Mouse (Mus musculus) cerebellum, adult 2 months (tissue): ENCODE data around the gene Tesc. TPM values are rescaled to one million over a fixed set of nuclear protein-coding genes. Genes with fewer than 3 reads are reported as not detected.

Experiments
- DNase-seq, 2 experiments: peaks; one replicate each; pipeline ENCODE4 v3.0.0; 2021
- H3K27ac ChIP-seq: fragments of 200-500 bp; 2 replicates; pipeline ENCODE4 v1.5.1; 2012; ENCODE audit warnings: low read length, control low read depth, inconsistent platforms; ENCODE audit not compliant: insufficient read depth
- H3K27me3 ChIP-seq: fragments of 200-500 bp; 2 replicates; pipeline ENCODE4 v1.6.1; 2012; ENCODE audit warnings: inconsistent platforms, mild to moderate bottlenecking, low read length, moderate library complexity; ENCODE audit not compliant: control insufficient read depth, insufficient read depth
- H3K4me1 ChIP-seq: fragments of 200-500 bp; 2 replicates; pipeline ENCODE4 v1.6.1; 2011; ENCODE audit warnings: low read length; ENCODE audit not compliant: control insufficient read depth, insufficient read depth
- H3K4me3 ChIP-seq: fragments of 200-500 bp; replicated peaks from 2 replicates; pipeline ENCODE3; 2011; ENCODE audit warnings: mild to moderate bottlenecking, low read depth, low read length, control low read depth; ENCODE audit not compliant: insufficient read depth
- CTCF ChIP-seq: fragments of 200-500 bp; IDR thresholded peaks from 2 replicates; pipeline ENCODE4 v1.5.1; 2011; ENCODE audit warnings: low read depth, mild to moderate bottlenecking, control low read depth, low read length, moderate library complexity, borderline replicate concordance; ENCODE audit not compliant: insufficient read depth
- POLR2A ChIP-seq: fragments of 200-500 bp; IDR thresholded peaks from 2 replicates; pipeline ENCODE4 v1.6.1; 2011; ENCODE audit warnings: low read length, control low read depth, borderline replicate concordance; ENCODE audit not compliant: insufficient read depth
- WGBS: fragments of 180-500 bp; shearing (Covaris S2); methylation state at CpG from one replicate; pipeline ENCODE4 v1.1.7; 2018; 5-methylcytosine and 5-hydroxymethylcytosine counted together
- polyA plus RNA-seq: library from polyadenylated mRNA; depleted of rRNA; stranded (reverse); fragments of >200 nt; gene quantifications from 2 replicates; pipeline ENCODE4 v1.2.3, GENCODE M21; 2012

Tesc gene
- polyA plus RNA-seq, 1 experiment, result 95.4 TPM

- Histone ChIP-seq H3K27me3 (no peaks in the 10 kb centered on the region), H3K4me3 (no peak overlapping the region), H3K27ac (no peak overlapping the region), H3K4me1 (peaks cover 9% of the 10 kb centered on the region)
- DNase-seq, result no peak
- WGBS, result 74% methylated on average over 11 of the region's 11 CpGs
- TF ChIP-seq CTCF (no peak), POLR2A (no peak)
Measured at GRCm38 (mm10) chr5:118019905-118020304, 7.6 kb upstream of the Tesc start.

DNA sequence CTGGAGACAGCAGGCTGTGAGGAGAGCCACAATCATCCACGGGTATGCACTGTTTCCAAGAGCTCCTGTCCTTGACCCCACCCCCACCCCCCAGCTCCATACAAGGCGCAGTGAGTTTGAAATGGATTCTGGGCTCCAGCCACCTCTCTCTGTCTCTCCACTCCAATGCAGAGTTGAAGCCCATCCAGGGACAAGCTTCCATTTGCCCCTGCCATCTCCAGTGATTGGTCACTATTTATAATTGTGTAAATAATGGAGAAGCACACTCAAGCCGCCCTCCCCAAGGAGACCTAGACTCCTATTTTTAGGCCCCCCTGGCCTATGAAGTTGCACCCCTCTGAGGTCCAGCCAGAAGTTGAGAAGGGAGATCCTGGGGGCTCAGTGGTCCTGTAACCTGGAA lies 4.5 kb upstream of the Tesc start:
- no peak for TF ChIP-seq POLR2A
- TF ChIP-seq CTCF, result no peak
- no peak for DNase-seq
- WGBS, result 77% methylated on average over 3 of the region's 3 CpGs
- no peaks in the 10 kb centered on the region for H3K4me1 ChIP-seq
- H3K4me3 ChIP-seq, result no peak overlapping the region
- H3K27ac ChIP-seq, result no peak overlapping the region
- H3K27me3 ChIP-seq, result no peaks in the 10 kb centered on the region

DNA sequence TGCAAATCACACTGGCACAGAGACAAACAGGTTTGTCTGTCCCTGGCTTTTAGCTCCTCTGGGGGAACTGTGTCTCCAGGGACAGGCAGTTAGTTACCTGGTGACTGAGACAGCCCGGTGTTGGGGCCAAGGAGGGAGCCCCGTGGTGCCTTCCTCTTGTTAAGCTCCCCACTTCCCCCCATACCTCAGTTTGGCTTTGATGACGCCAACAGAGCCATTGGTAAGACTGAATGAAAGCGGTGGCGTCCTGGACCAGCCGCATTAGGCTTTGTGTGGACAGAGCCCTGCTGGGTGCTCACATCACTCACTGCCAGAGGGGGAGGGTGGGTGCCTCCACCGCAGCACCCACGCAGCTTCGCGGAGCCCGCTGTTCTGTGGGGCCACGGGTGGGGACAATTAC lies 1.7 kb upstream of the Tesc start:
- H3K4me3 ChIP-seq, result no peak overlapping the region
- TF ChIP-seq CTCF (no peak), POLR2A (no peak)
- peaks cover 10% of the 10 kb centered on the region; the same call in 1 of the 2 replicates for H3K4me1 ChIP-seq
- DNase-seq, result no peak
- no peaks in the 10 kb centered on the region for H3K27me3 ChIP-seq
- H3K27ac ChIP-seq, result no peak overlapping the region
- WGBS, result 23% methylated on average over 12 of the region's 12 CpGs

DNA sequence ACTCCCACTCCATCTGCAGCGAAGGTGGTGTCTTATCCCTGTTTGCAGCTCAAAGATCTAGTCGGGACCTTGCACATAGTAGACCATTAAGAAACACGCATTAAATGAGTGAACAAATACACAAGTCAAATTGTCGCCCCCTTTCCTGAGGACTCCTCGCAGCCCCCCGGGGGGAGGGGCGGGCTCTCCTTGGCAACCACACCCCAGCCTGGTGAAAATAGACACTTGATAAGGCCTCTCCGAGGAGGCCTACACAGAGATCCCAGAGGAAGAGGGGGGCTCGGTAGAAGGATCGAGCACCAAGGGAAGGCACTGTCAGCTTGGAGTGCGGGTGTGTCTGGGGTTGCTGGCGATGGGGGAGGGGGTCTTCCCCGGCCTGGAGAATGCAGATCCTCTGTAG lies 1.2 kb upstream of the Tesc start:
- Histone ChIP-seq H3K4me1 (peaks cover 14% of the 10 kb centered on the region), H3K4me3 (no peak overlapping the region), H3K27me3 (no peaks in the 10 kb centered on the region), H3K27ac (no peak overlapping the region)
- 25% methylated on average over 13 of the region's 13 CpGs for WGBS
- no peak for DNase-seq
- TF ChIP-seq CTCF (no peak), POLR2A (no peak)

- H3K27ac ChIP-seq, result no peak overlapping the region
- 2% methylated on average over 39 of the region's 39 CpGs for WGBS
- TF ChIP-seq CTCF (no peak), POLR2A (no peak)
- no peaks in the 10 kb centered on the region for H3K27me3 ChIP-seq
- peaks cover 19% of the 10 kb centered on the region for H3K4me1 ChIP-seq
- peak; percentile 51 to 61 for DNase-seq
- peak overlapping the region; percentile 63 for H3K4me3 ChIP-seq
Measured at GRCm38 (mm10) chr5:118027101-118027697, 344 bp upstream of the Tesc start.

GRCm38 (mm10) chr5:118028191-118029034 lies 870 bp downstream of the Tesc start:
- under 1% methylated on average over 79 of the region's 79 CpGs for WGBS
- H3K27ac ChIP-seq, result peak overlapping the region; percentile 80

GRCm38 (mm10) chr5:118029035-118029408 lies 1.5 kb downstream of the Tesc start:
- H3K27me3 ChIP-seq, result no peaks in the 10 kb centered on the region
- DNase-seq, result peak in 1 of 2 experiments; percentile 55
- peak overlapping the region; percentile 80 for H3K27ac ChIP-seq
- peak overlapping the region; percentile 63 for H3K4me3 ChIP-seq
- H3K4me1 ChIP-seq, result peaks cover 33% of the 10 kb centered on the region
- 1% methylated on average over 12 of the region's 12 CpGs for WGBS
- TF ChIP-seq POLR2A, result 0 out of 2 replicates have a peak, but pooled peaks have one; percentile 10
- no peak for TF ChIP-seq CTCF

More at GRCm38 (mm10) chr5:118028191-118029034, 870 bp downstream of the Tesc start:
- no peak for TF ChIP-seq POLR2A
- no peak for TF ChIP-seq CTCF
- H3K27me3 ChIP-seq, result no peaks in the 10 kb centered on the region
- peaks cover 27% of the 10 kb centered on the region for H3K4me1 ChIP-seq
- DNase-seq, result peak; percentile 63 to 78
- peak overlapping the region; percentile 63 for H3K4me3 ChIP-seq

DNA sequence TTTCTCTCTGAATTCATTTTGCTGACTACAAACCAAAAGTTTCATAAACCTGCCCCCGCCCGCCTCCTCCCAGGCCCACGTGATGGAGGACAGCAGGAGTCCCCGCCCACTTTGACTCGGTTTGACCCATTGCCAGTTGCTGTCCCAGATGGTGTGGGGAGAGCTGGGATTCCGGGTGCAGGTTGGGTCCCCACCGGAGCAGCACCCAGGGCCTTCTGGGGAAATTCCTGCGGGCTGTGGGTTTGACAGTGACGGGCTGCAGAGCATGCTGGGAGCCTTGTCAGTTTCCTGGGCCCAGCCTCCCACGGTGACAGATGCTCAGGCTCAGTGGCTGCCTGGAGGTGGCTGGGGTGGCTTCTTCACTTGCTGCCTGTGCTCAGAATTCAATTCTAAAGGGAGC lies 1.9 kb downstream of the Tesc start:
- peak overlapping the region; percentile 80 for H3K27ac ChIP-seq
- no peak for TF ChIP-seq POLR2A
- no peak for TF ChIP-seq CTCF
- peaks cover 36% of the 10 kb centered on the region for H3K4me1 ChIP-seq
- under 1% methylated on average over 10 of the region's 10 CpGs for WGBS
- DNase-seq, result peak; percentile 71 to 75
- H3K4me3 ChIP-seq, result peak overlapping the region; percentile 63
- H3K27me3 ChIP-seq, result no peaks in the 10 kb centered on the region
